Mouse (Mus musculus) testis, adult 2 months (tissue): Measurements from ENCODE around the gene Fosb. TPM values are rescaled to one million over a fixed set of nuclear protein-coding genes. Genes with fewer than 3 reads are reported as not detected.

Source experiments
- H3K27ac ChIP-seq: fragments of 200-500 bp; 2 replicates; pipeline ENCODE4 v1.5.1; 2012; ENCODE audit warnings: low read depth, low read length; ENCODE audit not compliant: control insufficient read depth, insufficient read depth
- H3K27me3 ChIP-seq: fragments of 200-500 bp; 2 replicates; pipeline ENCODE4 v1.6.1; 2012; ENCODE audit warnings: mild to moderate bottlenecking, low read length, moderate library complexity; ENCODE audit not compliant: control insufficient read depth, insufficient read depth
- H3K36me3 ChIP-seq: fragments of 200-500 bp; 2 replicates; pipeline ENCODE4 v1.6.1; 2012; ENCODE audit warnings: mild to moderate bottlenecking, low read length; ENCODE audit not compliant: control insufficient read depth, insufficient read depth
- H3K4me1 ChIP-seq: fragments of 200-500 bp; 2 replicates; pipeline ENCODE4 v1.6.1; 2012; ENCODE audit warnings: low read length; ENCODE audit not compliant: control insufficient read depth, insufficient read depth
- H3K4me3 ChIP-seq: fragments of 200-500 bp; 2 replicates; pipeline ENCODE4 v1.5.1; 2012; ENCODE audit warnings: low read depth, mild to moderate bottlenecking, low read length, moderate library complexity, mixed read lengths; ENCODE audit not compliant: control insufficient read depth
- CTCF ChIP-seq: fragments of 200-500 bp; IDR thresholded peaks from 2 replicates; pipeline ENCODE4 v1.5.1; 2012; ENCODE audit warnings: low read depth, mild to moderate bottlenecking, inconsistent platforms, low read length, moderate library complexity; ENCODE audit not compliant: control insufficient read depth, insufficient read depth, insufficient replicate concordance
- POLR2A ChIP-seq: fragments of 200-500 bp; IDR thresholded peaks from 2 replicates; pipeline ENCODE4 v1.6.1; 2012; ENCODE audit warnings: low read depth, mild to moderate bottlenecking, inconsistent platforms, low read length, moderate library complexity; ENCODE audit not compliant: control insufficient read depth
- polyA plus RNA-seq: library from polyadenylated mRNA; depleted of rRNA; stranded (reverse); fragments of >200 nt; gene quantifications from 2 replicates; pipeline ENCODE4 v1.2.3, GENCODE M21; 2012

Fosb gene
- polyA plus RNA-seq, 1 experiment = 3.9 TPM

DNA sequence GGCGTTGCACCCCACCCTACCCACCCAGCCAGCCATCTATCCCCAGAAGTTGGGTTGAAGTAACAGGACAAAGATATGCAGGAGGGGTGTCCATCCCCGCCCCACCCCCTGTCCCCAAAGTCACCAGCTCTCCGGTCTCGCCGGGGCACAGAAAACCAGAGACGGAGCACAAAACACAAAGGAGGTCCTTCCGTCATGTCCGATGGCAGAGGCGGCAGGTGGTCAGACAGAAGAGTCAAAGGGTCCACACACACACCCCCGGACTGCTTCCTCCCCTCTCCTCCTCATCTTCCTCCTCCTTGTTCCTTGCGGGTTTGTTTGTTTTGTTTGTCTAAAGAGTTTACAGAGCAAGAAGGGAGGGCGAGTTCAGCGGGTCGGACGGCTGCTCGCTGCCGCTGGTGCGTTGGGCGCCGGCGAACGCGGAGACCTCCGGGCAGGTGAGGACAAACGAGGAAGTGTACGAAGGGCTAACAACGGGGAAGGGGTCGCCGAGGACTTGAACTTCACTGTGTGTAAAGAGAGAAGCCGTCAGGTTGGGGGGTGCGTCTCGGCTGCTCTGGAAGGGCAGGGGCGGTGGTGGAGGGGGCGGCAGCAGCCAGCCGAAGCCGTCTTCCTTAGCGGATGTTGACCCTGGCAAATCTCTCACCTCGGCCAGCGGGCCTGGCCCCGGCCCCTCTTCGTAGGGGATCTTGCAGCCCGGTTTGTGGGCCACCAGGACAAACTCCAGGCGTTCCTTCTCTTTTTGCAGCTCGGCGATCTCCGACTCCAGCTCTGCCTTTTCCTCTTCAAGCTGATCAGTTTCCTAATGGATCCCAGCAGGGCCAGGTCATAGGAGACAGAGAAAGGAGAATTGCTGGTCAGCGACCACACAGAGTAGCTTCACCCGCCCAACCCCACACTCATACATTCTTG lies 5.1 kb downstream of the Fosb start:
- Histone ChIP-seq H3K27me3 (no peaks in the 10 kb centered on the region; the same call in 1 of the 2 replicates), H3K36me3 (no peaks in the 10 kb centered on the region), H3K27ac (no peak overlapping the region), H3K4me3 (peak overlapping the region; percentile 0), H3K4me1 (peaks cover 37% of the 10 kb centered on the region)
- TF ChIP-seq CTCF (no peak), POLR2A (no peak)

DNA sequence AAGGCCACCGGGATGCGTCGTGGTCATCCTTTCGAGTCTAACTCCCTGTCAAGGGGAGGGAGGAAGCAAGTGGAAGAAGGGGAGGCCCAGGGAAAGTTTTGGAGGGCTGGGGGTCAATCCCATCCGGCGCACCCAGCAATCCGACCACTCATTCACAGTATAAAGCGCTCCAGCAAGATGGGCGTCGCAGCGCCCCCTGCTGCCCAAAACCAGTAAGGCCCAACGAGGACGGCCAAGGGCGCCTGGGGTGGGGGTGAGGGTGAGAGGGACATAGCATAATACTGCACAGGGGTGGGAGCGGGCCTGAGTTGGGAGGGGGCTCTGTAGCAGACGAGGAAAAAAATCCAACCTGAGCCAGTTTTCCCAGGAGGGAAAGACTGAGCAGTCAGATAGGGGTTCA lies 6.1 kb downstream of the Fosb start:
- Histone ChIP-seq H3K36me3 (no peaks in the 10 kb centered on the region), H3K4me3 (peak overlapping the region; percentile 10; the same call in 1 of the 2 replicates), H3K27ac (no peak overlapping the region), H3K27me3 (no peaks in the 10 kb centered on the region; the same call in 1 of the 2 replicates), H3K4me1 (peaks cover 29% of the 10 kb centered on the region)
- TF ChIP-seq POLR2A (no peak), CTCF (peak; percentile 90)

DNA sequence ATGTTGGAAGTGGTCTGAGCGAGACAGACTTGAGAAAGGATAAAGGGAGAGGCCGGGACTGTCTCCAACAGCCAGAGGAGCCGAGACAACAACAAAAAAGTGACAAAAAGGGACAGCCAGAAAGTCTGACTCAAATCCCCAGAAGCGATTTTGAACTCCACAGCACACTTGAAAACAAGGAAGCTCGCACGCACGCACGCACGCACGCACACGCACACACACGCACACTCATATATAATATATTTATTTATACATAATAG lies 6.9 kb downstream of the Fosb start:
- no peaks in the 10 kb centered on the region for H3K36me3 ChIP-seq
- H3K27me3 ChIP-seq = no peaks in the 10 kb centered on the region; the same call in 1 of the 2 replicates
- TF ChIP-seq POLR2A (no peak), CTCF (no peak)

DNA sequence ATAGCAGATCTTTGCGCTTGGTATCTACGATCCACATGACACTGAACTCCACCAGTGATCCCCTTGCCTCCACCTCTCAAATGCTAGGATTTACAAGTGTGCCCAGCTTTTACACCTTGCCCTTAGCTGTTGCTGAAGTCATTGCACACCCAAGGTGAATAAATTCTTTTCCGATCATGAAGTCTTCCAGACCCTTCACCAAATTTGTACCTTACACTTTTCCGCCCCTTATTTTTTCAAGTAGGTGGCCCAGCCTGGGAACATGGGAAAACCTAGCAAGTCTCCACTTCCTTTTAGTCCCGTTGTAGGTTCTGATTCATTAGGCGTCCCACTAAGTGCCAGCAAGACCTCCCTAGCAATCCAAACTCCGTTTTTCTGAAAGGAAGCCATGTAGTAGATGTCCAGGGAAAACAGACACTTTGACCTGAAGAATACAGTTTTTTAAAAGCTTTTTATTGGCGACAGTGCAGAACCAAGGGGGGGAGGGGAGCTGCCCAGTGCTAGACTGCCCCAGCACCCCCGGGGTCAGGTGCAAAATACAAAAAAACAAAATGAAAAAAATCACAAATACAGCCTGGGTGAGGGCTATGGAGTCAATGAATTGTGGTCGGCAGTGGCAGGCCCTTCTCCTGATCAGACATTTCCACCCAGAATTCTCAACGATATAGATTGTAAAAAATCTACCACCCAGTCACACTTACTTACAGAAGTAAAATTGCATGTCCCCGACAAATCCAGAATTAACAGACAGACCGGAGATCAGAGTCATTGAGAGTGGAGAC lies 7.4 kb downstream of the Fosb start:
- Histone ChIP-seq H3K27ac (no peak overlapping the region), H3K4me3 (no peak overlapping the region), H3K36me3 (no peaks in the 10 kb centered on the region), H3K4me1 (peaks cover 19% of the 10 kb centered on the region), H3K27me3 (no peaks in the 10 kb centered on the region; the same call in 1 of the 2 replicates)
- TF ChIP-seq POLR2A = no peak
- TF ChIP-seq CTCF = no peak

More for the DNA sequence above, 6.9 kb downstream of the Fosb start:
- no peak overlapping the region for H3K27ac ChIP-seq
- H3K4me3 ChIP-seq = no peak overlapping the region
- H3K4me1 ChIP-seq = peaks cover 24% of the 10 kb centered on the region

DNA sequence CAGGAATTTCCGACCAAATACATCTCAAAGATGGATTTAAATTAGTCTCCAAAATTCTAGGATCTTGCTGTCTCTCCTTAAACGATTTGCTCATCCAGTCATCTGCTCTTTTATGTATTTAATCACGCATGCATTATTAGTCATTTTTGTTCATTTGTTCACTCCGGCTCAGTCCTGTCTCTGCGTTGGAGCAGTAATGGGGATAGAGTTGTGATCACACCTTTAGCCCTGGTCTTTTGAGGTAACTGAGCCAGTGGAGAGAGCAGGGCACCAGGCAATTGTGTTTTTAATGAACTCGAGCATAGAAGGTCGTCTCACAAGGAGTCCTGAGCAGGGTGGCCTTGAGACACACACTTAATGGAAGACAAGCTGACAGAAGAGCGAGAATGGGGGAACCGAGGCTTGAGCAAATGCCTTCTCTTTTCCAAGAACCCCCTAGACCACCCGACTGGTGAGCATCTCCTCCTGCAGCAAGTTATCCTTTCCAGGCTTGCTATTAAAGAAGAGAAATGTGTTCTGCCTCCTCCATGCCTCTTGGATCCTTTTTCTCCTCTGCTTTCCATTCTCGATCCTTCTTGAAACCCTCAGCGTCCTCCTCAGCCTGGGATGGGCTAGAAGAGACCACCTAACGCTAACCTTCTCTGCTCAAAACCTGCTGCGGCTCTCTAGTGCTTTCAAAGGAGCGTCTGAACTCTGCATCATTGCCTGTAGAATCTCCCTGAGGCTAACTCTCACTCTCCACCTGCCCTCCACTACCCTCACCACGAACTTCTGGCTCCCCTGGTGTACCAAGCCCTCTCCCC lies 8.2 kb downstream of the Fosb start:
- peaks cover 13% of the 10 kb centered on the region for H3K4me1 ChIP-seq
- no peaks in the 10 kb centered on the region for H3K36me3 ChIP-seq
- no peak for TF ChIP-seq CTCF
- no peak for TF ChIP-seq POLR2A
- H3K4me3 ChIP-seq = no peak overlapping the region
- H3K27me3 ChIP-seq = no peaks in the 10 kb centered on the region; the same call in 1 of the 2 replicates
- no peak overlapping the region for H3K27ac ChIP-seq

DNA sequence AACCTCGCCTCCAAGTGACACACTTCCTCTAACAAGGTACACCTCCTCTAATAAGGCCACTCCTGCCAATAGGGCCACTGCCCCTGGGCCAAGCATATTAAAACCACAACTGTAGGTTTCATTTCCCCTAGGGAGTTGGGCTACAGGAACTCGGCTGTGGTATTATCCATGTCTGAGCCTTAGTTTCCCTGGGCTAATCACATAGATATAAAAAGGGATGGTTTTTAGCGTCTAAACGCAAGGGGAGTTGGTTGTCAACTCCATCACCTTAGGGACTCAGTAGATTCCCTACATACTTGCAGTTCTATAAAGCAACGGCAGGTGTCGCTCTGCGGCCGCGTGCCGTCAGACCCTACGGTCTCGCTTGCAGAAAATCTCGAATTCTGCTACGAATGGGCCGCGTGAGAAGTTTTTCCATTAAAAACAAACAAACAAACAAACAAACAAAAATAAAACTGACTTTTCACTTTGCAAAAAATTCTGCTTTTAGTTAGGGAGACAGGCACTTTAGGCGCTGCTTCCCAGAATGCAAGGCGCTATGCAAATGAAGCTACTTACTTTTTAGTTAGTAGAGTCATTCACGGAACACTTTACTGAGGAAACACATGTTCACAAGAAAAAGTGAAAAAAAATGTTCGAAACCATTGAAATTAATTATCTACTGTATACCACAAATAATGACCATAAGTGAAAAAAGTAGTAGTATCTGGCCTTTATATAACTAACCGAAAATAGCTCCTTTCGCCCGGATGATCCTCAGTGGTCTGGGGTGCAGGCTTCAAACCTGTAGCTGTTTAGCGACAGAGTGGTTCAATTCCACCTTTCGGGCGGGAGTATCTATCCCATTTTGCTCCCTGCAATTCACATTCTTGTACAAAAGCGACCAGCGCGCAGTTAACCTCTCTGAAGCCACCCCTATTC lies 9.1 kb downstream of the Fosb start:
- Histone ChIP-seq H3K4me3 (peak overlapping the region; percentile 78), H3K36me3 (no peaks in the 10 kb centered on the region), H3K27me3 (no peaks in the 10 kb centered on the region; the same call in 1 of the 2 replicates), H3K4me1 (peaks cover 15% of the 10 kb centered on the region), H3K27ac (no peak overlapping the region)
- TF ChIP-seq POLR2A (no peak), CTCF (peak; percentile 98)
